Mouse (Mus musculus) myocyte (in vitro differentiated cells): Measurements from ENCODE around the gene Carnmt1.

ENCODE experiments used
- CEBPB ChIP-seq: IDR thresholded peaks from 2 replicates; pipeline ENCODE4 v1.6.1; 2011; ENCODE audit warnings: mild to moderate bottlenecking, moderate library complexity; ENCODE audit not compliant: poor library complexity, insufficient read depth, severe bottlenecking
- E2F4 ChIP-seq: IDR thresholded peaks from one replicate; pipeline ENCODE4 v1.6.1; 2011; ENCODE audit warnings: mild to moderate bottlenecking, control low read depth, moderate library complexity; ENCODE audit not compliant: insufficient read depth
- MAX ChIP-seq: IDR thresholded peaks from one replicate; pipeline ENCODE4 v1.6.1; 2011; ENCODE audit warnings: low read depth, mild to moderate bottlenecking, control low read depth
- MYOD1 ChIP-seq, 3 experiments: IDR thresholded peaks; one replicate each; pipeline ENCODE4 v1.6.1; 2011; ENCODE audit warnings: control low read depth in 2 of 3, low read depth in 2 of 3, mild to moderate bottlenecking in 2 of 3, moderate library complexity in 1 of 3; ENCODE audit not compliant: insufficient read length in 2 of 3, control insufficient read depth in 1 of 3
- MYOG ChIP-seq, 3 experiments: IDR thresholded peaks; one replicate each; pipeline ENCODE4 v1.6.1; 2011; ENCODE audit warnings: control low read depth in 2 of 3, low read depth in 2 of 3, mild to moderate bottlenecking in 2 of 3; ENCODE audit not compliant: insufficient read length in 2 of 3, control insufficient read depth in 1 of 3, insufficient read depth in 1 of 3
- POLR2A ChIP-seq: IDR thresholded peaks from one replicate; pipeline ENCODE4 v1.6.1; 2011; ENCODE audit warnings: low read depth, mild to moderate bottlenecking, control low read depth, moderate library complexity; ENCODE audit not compliant: insufficient read length
- POLR2AphosphoS2 ChIP-seq: IDR thresholded peaks from one replicate; pipeline ENCODE4 v1.6.1; 2011; ENCODE audit warnings: low read depth, control low read depth; ENCODE audit not compliant: insufficient read length
- TCF12 ChIP-seq: IDR thresholded peaks from one replicate; pipeline ENCODE4 v1.6.1; 2011; ENCODE audit warnings: mild to moderate bottlenecking, control low read depth; ENCODE audit not compliant: poor library complexity, insufficient read depth, severe bottlenecking
- USF1 ChIP-seq: IDR thresholded peaks from one replicate; pipeline ENCODE4 v1.6.1; 2011; ENCODE audit warnings: low read depth, mild to moderate bottlenecking, control low read depth, moderate library complexity

DNA sequence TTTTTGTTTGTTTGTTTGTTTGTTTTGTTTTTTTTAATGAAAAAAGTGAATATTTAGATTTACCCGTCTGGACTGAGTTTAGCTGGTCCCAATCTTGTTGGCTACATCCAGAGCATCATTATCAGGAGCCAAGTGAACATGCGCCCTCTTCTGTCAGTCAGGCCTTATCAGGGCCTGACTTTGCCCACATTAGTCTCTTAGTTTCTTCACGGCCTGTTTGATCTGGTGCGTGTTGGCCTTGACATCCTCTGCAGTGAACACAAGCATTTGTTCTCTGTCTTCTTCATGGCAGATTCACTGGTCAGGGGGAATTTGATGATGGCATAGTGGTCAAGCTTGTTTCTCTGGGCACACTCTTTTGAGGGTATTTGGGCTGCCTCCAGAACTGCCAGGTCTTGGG lies 11.6 kb downstream of the Carnmt1 start:
- no peak for TF ChIP-seq CEBPB
- no peak for TF ChIP-seq MYOG (IDR thresholded peaks at IDR 0.05; ENCODE audit: control insufficient read depth in 1 of 3, insufficient read depth in 1 of 3, insufficient read length in 2 of 3, low read depth in 2 of 3)
- no peak for TF ChIP-seq TCF12
- no peak for TF ChIP-seq POLR2A
- TF ChIP-seq USF1 = no peak
- no peak for TF ChIP-seq E2F4
- TF ChIP-seq MAX = no peak
- TF ChIP-seq POLR2AphosphoS2 = no peak
- TF ChIP-seq MYOD1 (IDR thresholded peaks at IDR 0.05; ENCODE audit: control insufficient read depth in 1 of 3, insufficient read length in 2 of 3, low read depth in 2 of 3) = no peak
